Comparison of ENCODE assay signal across 11 mouse cellular contexts in the genomic region with DNA sequence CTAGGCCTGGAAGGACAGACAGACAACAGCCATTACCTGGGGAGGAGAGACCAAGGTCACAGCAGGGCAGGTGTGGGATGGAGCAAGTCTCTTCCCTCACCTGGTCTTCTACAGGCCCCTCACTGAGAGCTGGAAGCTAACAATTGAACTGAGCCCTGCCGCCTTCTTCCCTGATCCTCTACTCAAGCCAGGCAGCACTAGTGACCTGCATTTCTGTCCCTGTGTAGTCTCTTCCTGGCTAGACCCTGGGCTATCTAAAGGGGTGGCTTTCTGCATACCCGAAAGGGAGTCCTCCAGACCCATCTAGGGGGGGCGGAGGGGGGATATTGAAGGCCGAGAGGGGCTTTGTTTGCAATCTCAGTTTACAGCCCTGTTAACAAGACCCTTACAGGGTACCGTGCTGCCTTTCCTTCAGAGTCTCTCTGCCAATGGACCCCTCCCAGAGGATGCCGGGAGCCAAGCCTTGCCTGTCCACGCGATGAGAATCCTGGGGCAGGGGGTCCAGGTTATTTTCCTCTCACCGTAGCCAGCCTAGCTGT.
A peak's percentile ranks its signal among the peaks of the same experiment; 100 is the strongest.
DNase-seq lines count a peak whose midpoint lies in the region; ATAC-seq lines count a peak whose summit lies in the region.
"Had no signal": no experiment of that assay in that cellular context is flagged by ENCODE, and none has a peak within 500 bp of the region (broad histone marks: within the 10 kb centered on the region; RNA-seq: fewer than 3 reads in every experiment).

No protein-coding gene starts in this region.

- H3K9ac ChIP-seq in kidney, embryonic 16.5 days (replicated peaks; ENCODE audit: low read length) = peak overlapping the region; percentile 28; the same call in 1 of the 2 replicates
- peak overlapping the region; percentile 26; the same call in 1 of the 2 replicates for H3K9ac ChIP-seq in forebrain, embryonic 12.5 days
- peak overlapping the region; percentile 43 for H3K9ac ChIP-seq in hindbrain, embryonic 15.5 days
- peak overlapping the region; percentile 44; the same call in 1 of the 2 replicates for H3K9ac ChIP-seq in neural tube, embryonic 12.5 days

- peaks cover 86% of the 10 kb centered on the region for H3K4me1 ChIP-seq in kidney, embryonic 16.5 days (ENCODE audit: insufficient read depth, low read length)
- peaks cover 87% of the 10 kb centered on the region for H3K4me1 ChIP-seq in forebrain, embryonic 12.5 days
- peaks cover 86% of the 10 kb centered on the region for H3K4me1 ChIP-seq in hindbrain, embryonic 15.5 days (replicated peaks)
- H3K4me1 ChIP-seq in neural tube, embryonic 12.5 days = peaks cover 88% of the 10 kb centered on the region

- no peaks in the 10 kb centered on the region for H3K9me3 ChIP-seq in kidney, embryonic 16.5 days (ENCODE audit: low read length)
- no peaks in the 10 kb centered on the region for H3K9me3 ChIP-seq in forebrain, embryonic 12.5 days
- no peaks in the 10 kb centered on the region for H3K9me3 ChIP-seq in hindbrain, embryonic 15.5 days
- H3K9me3 ChIP-seq in neural tube, embryonic 12.5 days = no peaks in the 10 kb centered on the region

- 34% methylated on average over 9 of the region's 9 CpGs for WGBS in kidney, embryonic 16.5 days
- 46% methylated on average over 9 of the region's 9 CpGs for WGBS in forebrain, embryonic 12.5 days
- 26% methylated on average over 9 of the region's 9 CpGs for WGBS in hindbrain, embryonic 15.5 days
- 31% methylated on average over 9 of the region's 9 CpGs for WGBS in neural tube, embryonic 12.5 days

- no peak for DNase-seq in kidney, postnatal 36 days
- no peak for DNase-seq in adrenal gland, postnatal 4 days (ENCODE audit: low spot score in 2 of 2)
- DNase-seq: gastrocnemius, postnatal 36 days; layer of hippocampus, postnatal 36 days; spleen, adult 18-20 months had no signal

- no peaks in the 10 kb centered on the region for H3K27me3 ChIP-seq in kidney, embryonic 16.5 days (ENCODE audit: insufficient read depth, low read length)
- no peaks in the 10 kb centered on the region for H3K27me3 ChIP-seq in forebrain, embryonic 12.5 days
- H3K27me3 ChIP-seq in hindbrain, embryonic 15.5 days = no peaks in the 10 kb centered on the region
- no peaks in the 10 kb centered on the region for H3K27me3 ChIP-seq in neural tube, embryonic 12.5 days (replicated peaks)

- H3K36me3 ChIP-seq in kidney, embryonic 16.5 days (ENCODE audit: insufficient read depth, low read length) = no peaks in the 10 kb centered on the region
- peaks cover 9% of the 10 kb centered on the region for H3K36me3 ChIP-seq in forebrain, embryonic 12.5 days (replicated peaks)
- H3K36me3 ChIP-seq in hindbrain, embryonic 15.5 days = no peaks in the 10 kb centered on the region
- peaks cover 8% of the 10 kb centered on the region; the same call in 1 of the 2 replicates for H3K36me3 ChIP-seq in neural tube, embryonic 12.5 days

- H3K4me2 ChIP-seq in kidney, embryonic 16.5 days (replicated peaks; ENCODE audit: low read depth, low read length) = no peak overlapping the region
- peak overlapping the region; percentile 98 for H3K4me2 ChIP-seq in forebrain, embryonic 12.5 days
- H3K4me2 ChIP-seq in hindbrain, embryonic 15.5 days = peak overlapping the region; percentile 96
- peak overlapping the region; percentile 57 for H3K4me2 ChIP-seq in neural tube, embryonic 12.5 days (replicated peaks)

- ATAC-seq in kidney, embryonic 16.5 days (ENCODE audit: low FRiP score, low TSS enrichment) = no peak
- ATAC-seq in forebrain, embryonic 12.5 days (ENCODE audit: low FRiP score) = no peak
- no peak for ATAC-seq in hindbrain, embryonic 15.5 days (ENCODE audit: low FRiP score, low read depth)
- no peak for ATAC-seq in neural tube, embryonic 12.5 days (ENCODE audit: low FRiP score, low read depth)
- no peak for ATAC-seq in erythroblast, adult 5-6 weeks (replicated peaks; ENCODE audit: low FRiP score, poor library complexity, severe bottlenecking)
- no peak for ATAC-seq in activated CD4-positive, CD25-positive, alpha-beta regulatory T cell, adult 4 months

- peak overlapping the region; percentile 50; the same call in 1 of the 2 replicates for H3K27ac ChIP-seq in kidney, embryonic 16.5 days (ENCODE audit: low read length)
- H3K27ac ChIP-seq in forebrain, embryonic 12.5 days = peak overlapping the region; percentile 54
- peak overlapping the region; percentile 54 for H3K27ac ChIP-seq in hindbrain, embryonic 15.5 days (replicated peaks)
- peak overlapping the region; percentile 37; the same call in 1 of the 2 replicates for H3K27ac ChIP-seq in neural tube, embryonic 12.5 days

- no peak overlapping the region for H3K4me3 ChIP-seq in kidney, embryonic 16.5 days (ENCODE audit: low read length)
- H3K4me3 ChIP-seq in forebrain, embryonic 12.5 days (replicated peaks) = 0 out of 2 replicates have a peak overlapping the region, but pooled peaks have one; percentile 6
- H3K4me3 ChIP-seq in hindbrain, embryonic 15.5 days = peak overlapping the region; percentile 34
- H3K4me3 ChIP-seq in neural tube, embryonic 12.5 days = peak overlapping the region; percentile 19; the same call in 1 of the 2 replicates
